Mouse (Mus musculus): Measurements from ENCODE around the gene Dnajc4.

DNA sequence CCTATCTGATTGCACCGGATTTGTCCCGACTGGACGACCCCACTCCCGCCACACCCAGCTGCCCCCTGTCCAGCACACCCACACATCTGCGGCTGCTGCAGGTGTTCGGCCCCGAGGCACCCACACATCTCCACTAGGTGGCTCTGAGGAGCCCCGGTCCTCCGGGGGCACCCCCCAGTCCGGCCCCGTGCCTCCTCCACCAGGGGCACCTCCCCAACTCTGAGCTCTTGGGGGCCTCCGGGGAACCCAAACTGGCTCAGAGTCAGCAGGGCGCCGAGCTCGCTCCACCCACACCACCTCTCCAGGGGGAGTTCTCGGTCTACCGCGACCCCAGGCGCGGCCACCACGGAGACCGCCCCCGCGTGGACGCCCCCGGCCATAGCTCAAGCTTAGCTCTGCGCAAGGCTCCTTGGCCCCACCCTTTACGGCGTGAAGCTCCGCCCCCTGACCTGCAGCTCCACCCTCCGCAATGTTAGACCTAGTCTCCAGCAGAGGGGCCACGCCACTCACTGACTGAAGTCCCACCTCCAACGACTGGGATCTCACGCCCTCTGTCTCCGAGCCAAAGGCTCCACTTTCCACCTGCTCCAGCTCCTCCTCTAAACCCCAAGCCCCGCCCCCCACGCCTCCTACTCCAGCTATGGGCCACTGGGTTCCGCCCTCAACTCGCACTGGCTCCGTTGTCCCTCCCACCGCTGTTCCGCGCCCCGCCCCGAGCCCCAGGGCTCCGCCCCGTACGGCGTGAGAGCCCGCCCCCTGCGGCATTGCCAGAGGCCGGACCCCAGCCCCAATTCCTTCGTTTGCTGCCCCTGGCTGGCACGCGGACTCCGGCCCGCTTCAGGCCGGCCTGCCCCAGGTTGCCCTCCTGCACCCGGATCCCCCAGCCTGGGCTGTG is 12.6 kb downstream of the Dnajc4 start:
- TF ChIP-seq CTCF (IDR thresholded peaks at IDR 0.05; ENCODE audit: low read depth) (peak; percentile 63), EP300 (IDR thresholded peaks at IDR 0.05; ENCODE audit: low read depth) (0 out of 2 replicates have a peak, but pooled peaks have one; percentile 22)

All from heart, postnatal 0 days (tissue).